Mouse (Mus musculus) limb, embryonic 12.5 days (tissue): ENCODE data around the gene Trim5. TPM values are rescaled to one million over a fixed set of nuclear protein-coding genes. Genes with fewer than 3 reads are reported as not detected.

Experiments used
- ATAC-seq: fragments of 200-750 bp; cut with Nextera tagmentation; 2 replicates; pipeline ENCODE4 v1.8.0; 2017; ENCODE audit warnings: low read depth, moderate TSS enrichment; ENCODE audit not compliant: insufficient number of reproducible peaks, insufficient read depth, low FRiP score, low TSS enrichment
- H3K27ac ChIP-seq: fragments of 300-500 bp; sonication (generic); 2 replicates; pipeline ENCODE4 v1.5.1; 2016; ENCODE audit warnings: mild to moderate bottlenecking, moderate library complexity
- H3K27me3 ChIP-seq: fragments of 300-500 bp; sonication (generic); 2 replicates; pipeline ENCODE4 v1.6.1; 2016; ENCODE audit warnings: mild to moderate bottlenecking, moderate library complexity
- H3K36me3 ChIP-seq: fragments of 300-500 bp; sonication (generic); 2 replicates; pipeline ENCODE4 v1.6.1; 2016; ENCODE audit warnings: mild to moderate bottlenecking, moderate library complexity
- H3K4me1 ChIP-seq: fragments of 300-500 bp; sonication (generic); replicated peaks from 2 replicates; pipeline ENCODE4 v1.6.1; 2016
- H3K4me2 ChIP-seq: fragments of 300-500 bp; sonication (generic); 2 replicates; pipeline ENCODE4 v1.6.1; 2016; ENCODE audit warnings: mild to moderate bottlenecking, moderate library complexity
- H3K4me3 ChIP-seq: fragments of 300-500 bp; sonication (generic); replicated peaks from 2 replicates; pipeline ENCODE4 v1.5.1; 2016; ENCODE audit warnings: mild to moderate bottlenecking
- H3K9ac ChIP-seq: fragments of 300-500 bp; sonication (generic); replicated peaks from 2 replicates; pipeline ENCODE4 v1.6.1; 2016; ENCODE audit warnings: mild to moderate bottlenecking, moderate library complexity
- H3K9me3 ChIP-seq: fragments of 300-500 bp; sonication (generic); 2 replicates; pipeline ENCODE4 v1.6.1; 2016; ENCODE audit warnings: mild to moderate bottlenecking, moderate library complexity
- WGBS: fragments of 180-500 bp; shearing (Covaris S2); methylation state at CpG from one replicate; pipeline ENCODE4 v1.1.7; 2016; 5-methylcytosine and 5-hydroxymethylcytosine counted together
- polyA plus RNA-seq: library from polyadenylated mRNA; unstranded; fragments of >200 nt; fragmentation: Nextera tagmentation; extraction: Ambion mirVana; gene quantifications from 2 replicates; pipeline ENCODE4 v1.2.1, GENCODE M21; 2016

Gene Trim5
- polyA plus RNA-seq, 1 experiment from 2014 or later, result 0.09 TPM

DNA sequence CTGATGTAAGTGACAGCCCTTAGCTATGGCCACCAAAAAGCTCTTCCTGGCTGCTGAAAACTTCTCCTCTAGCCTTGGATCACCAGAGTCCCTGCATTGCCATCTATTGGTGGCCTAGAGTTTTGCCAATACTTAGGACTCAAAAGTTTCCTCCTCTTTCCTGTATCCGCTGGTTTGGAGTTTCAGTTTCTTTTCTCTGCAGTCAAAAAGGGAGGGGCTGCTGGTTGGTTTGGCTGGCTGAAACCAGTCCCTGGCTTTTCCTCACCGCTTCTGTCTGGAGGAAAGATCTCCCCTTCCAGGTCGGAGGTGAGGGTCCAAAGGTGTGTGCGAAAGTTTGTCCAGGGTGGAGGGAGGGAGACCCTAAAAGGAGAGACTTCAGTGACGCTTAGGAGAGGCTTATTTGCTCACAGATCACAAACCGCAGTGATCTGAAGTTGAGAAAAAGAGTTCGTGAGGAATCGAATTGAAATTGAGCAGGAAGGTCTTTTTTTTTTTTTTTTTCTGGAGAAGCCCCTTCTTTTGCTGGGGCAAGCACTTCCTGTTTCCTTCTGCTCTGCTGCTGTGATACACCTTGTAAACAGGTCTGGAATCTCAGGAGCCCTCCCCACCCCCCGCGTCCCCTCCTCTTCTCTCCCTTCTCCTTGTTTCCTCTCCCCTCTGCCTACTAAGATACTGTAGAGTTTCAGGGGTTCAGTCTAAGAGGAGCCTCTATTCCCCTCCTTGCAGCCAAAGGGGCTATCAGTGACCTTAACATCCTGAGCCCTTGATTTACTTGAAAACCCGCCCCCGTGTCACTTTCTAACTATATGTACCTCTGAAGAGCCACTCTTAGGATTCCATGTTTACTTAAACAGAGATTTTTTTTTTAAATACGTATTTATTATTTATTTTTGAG is 43.4 kb downstream of the Trim5 start, which contains the start of gene Trim34a:
TSS of gene Trim34a (plus strand) at position 171 of the 895 bp plus-strand sequence.
- WGBS, result 7% methylated on average over 13 of the region's 13 CpGs
- H3K36me3 ChIP-seq, result no peaks in the 10 kb centered on the region
- H3K9ac ChIP-seq, result peak within 1 kb of the TSS; percentile 66
- no peaks in the 10 kb centered on the region for H3K9me3 ChIP-seq
- peak within 1 kb of the TSS; percentile 47 for H3K4me3 ChIP-seq
- H3K27me3 ChIP-seq, result no peaks in the 10 kb centered on the region
- peak within 1 kb of the TSS; percentile 67; the same call in 1 of the 2 replicates for H3K27ac ChIP-seq
- no peaks in the 10 kb centered on the region for H3K4me1 ChIP-seq
- ATAC-seq, result peak; percentile 71; the same call in 1 of the 2 replicates
- peak within 1 kb of the TSS; percentile 53 for H3K4me2 ChIP-seq

DNA sequence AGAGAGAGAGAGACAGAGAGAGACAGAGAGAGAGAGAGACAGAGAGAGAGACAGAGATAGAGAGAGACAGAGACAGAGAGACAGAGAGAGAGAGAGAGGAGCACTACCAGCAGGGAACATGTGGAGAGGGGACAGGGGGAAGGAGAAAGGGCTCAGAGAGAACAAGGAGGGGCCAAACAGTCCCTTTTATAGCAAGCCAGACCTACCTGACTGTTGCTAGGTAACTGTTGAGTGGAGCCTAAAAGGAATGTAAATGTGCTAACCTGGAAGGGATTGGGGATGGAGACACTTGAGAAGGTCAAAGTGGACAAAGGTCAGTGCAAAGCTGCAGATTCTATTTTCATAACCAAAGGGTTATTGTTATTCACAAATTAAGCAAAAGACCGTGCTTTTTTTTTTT is 44.3 kb downstream of the Trim5 start:
- WGBS, result 68% methylated on average over 1 of the region's 1 CpGs
- H3K4me3 ChIP-seq, result no peak overlapping the region

DNA sequence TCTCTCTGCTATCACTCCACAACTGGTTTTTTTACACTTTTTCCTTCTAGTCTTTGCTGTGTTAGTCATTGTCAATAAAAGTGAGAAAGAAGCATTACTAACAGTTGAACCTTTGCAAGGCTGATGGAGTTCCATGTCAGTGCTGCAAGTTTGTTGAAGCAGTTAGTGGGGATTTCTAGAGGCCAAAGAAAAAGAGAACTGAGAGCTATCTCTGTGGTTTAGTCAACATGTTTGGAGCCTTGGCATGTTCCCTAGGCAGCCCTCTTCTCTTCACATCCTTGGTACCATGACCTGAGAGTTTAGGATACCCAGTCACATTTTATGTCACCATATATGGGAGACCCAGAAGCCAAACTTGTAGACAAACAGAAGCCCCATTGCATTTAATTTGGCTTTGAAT is 47.0 kb downstream of the Trim5 start:
- ATAC-seq, result no peak
- Histone ChIP-seq H3K27me3 (no peaks in the 10 kb centered on the region), H3K36me3 (no peaks in the 10 kb centered on the region), H3K9ac (no peak overlapping the region), H3K4me2 (no peak overlapping the region), H3K9me3 (no peaks in the 10 kb centered on the region), H3K4me3 (no peak overlapping the region), H3K4me1 (no peaks in the 10 kb centered on the region), H3K27ac (no peak overlapping the region)

More for the DNA sequence above, 44.3 kb downstream of the Trim5 start:
- Histone ChIP-seq H3K4me1 (no peaks in the 10 kb centered on the region), H3K9me3 (no peaks in the 10 kb centered on the region), H3K4me2 (no peak overlapping the region), H3K27ac (no peak overlapping the region), H3K9ac (no peak overlapping the region), H3K36me3 (no peaks in the 10 kb centered on the region), H3K27me3 (no peaks in the 10 kb centered on the region)
- ATAC-seq, result no peak

DNA sequence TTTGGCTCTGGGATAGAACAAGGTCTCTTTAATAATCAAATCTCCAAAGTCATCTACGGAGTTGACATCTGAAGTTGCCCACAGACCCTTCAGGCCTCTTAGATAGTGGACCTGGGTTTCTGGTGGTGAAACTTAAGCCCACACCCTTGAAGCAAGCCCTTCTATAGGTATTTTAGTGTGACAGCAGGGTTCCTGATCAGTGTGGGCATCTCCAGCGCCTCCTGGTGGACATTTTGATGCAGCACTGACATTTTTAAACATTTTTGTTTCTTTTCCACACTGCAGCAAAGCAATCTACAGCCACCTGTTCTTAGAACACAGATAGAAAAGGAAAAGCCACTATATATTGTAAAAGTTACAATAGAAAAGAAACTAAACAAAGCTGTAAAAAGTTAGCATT is 56.7 kb downstream of the Trim5 start:
- H3K4me2 ChIP-seq, result no peak overlapping the region
- no peak overlapping the region for H3K4me3 ChIP-seq
- no peaks in the 10 kb centered on the region for H3K9me3 ChIP-seq
- H3K27me3 ChIP-seq, result no peaks in the 10 kb centered on the region
- WGBS, result 36% methylated on average over 2 of the region's 2 CpGs
- no peak overlapping the region for H3K9ac ChIP-seq
- no peak overlapping the region for H3K27ac ChIP-seq
- no peaks in the 10 kb centered on the region for H3K4me1 ChIP-seq
- ATAC-seq, result no peak
- H3K36me3 ChIP-seq, result no peaks in the 10 kb centered on the region

DNA sequence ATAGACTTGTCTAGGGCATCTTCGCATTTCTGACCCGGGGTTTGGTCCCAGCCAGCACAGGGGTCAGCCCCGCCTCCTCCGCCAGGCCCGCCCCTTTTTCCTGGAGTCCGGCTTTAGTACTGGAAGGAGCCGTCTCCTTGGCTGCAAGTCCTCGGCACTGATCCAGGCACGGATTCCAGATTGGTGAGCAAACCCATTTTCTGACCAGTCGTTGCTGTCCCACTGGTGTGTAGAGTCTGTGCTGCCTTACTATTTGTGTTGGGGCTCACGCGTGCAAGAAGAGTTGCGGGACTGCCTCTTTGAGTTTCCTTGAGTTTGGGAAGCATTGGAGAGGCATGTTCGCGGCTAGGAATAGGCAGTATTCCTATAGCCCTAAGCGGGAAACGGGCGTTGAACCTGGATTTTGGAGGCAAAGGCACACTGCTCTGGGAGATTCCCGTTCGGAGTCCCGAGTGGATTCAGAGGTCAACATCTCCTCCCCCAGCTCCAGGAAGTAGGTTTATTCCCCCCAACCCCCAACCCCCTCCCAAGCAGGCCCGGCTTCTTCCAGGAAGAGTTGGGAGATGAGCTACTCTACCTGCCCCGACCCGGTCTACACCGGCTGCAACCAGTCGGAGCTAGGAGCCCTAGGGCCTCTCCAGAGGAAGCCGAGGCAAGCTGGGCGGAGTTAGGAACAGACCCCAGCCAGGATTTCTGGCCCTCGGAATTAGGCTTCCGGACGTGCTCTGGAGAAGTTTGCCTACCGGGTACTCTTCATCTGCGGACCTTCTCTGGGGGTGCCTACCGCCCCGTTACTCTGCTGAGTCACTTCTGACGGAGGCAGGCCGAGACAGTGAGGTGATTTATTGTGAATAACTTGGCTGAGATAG is 69.0 kb downstream of the Trim5 start, which contains the start of gene Trim6:
TSS of gene Trim6 (plus strand) at position 93 of the 869 bp plus-strand sequence.
- H3K27me3 ChIP-seq, result no peaks in the 10 kb centered on the region
- H3K4me2 ChIP-seq, result peak within 1 kb of the TSS; percentile 60
- ATAC-seq, result peak; percentile 75; the same call in 1 of the 2 replicates
- H3K27ac ChIP-seq, result no peak within 1 kb of the TSS
- no peaks in the 10 kb centered on the region for H3K9me3 ChIP-seq
- H3K36me3 ChIP-seq, result no peaks in the 10 kb centered on the region
- H3K9ac ChIP-seq, result peak within 1 kb of the TSS; percentile 44
- 1% methylated on average over 37 of the region's 37 CpGs for WGBS
- peak within 1 kb of the TSS; percentile 41 for H3K4me3 ChIP-seq
- H3K4me1 ChIP-seq, result peaks cover 6% of the 10 kb centered on the region; the same call in 1 of the 2 replicates

DNA sequence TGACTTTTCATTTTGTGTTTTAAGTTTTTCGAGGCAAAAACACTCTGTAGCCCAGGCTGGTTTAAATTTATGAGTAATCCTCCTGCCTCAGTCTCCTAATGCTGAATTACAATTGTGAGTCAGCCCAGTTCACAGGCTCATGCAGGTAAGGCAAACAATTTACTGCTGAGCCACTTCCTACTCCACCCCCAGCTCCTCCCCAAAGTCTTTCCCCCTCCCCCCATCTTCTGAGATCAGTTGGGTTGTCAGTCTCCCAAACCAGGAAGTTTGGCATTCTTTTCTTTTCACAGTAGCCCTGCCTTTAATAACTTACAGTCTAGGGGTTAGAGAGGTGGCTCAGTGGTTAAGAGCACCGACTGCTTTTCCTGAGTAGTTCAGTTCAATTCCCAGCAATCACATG is 70.0 kb downstream of the Trim5 start:
- H3K9me3 ChIP-seq, result no peaks in the 10 kb centered on the region
- peaks cover 6% of the 10 kb centered on the region; the same call in 1 of the 2 replicates for H3K4me1 ChIP-seq
- WGBS, result 78% methylated on average over 2 of the region's 2 CpGs
- no peak overlapping the region for H3K4me2 ChIP-seq
- H3K27me3 ChIP-seq, result no peaks in the 10 kb centered on the region
- no peaks in the 10 kb centered on the region for H3K36me3 ChIP-seq
- no peak for ATAC-seq
- H3K4me3 ChIP-seq, result no peak overlapping the region
- no peak overlapping the region for H3K27ac ChIP-seq
- H3K9ac ChIP-seq, result no peak overlapping the region

DNA sequence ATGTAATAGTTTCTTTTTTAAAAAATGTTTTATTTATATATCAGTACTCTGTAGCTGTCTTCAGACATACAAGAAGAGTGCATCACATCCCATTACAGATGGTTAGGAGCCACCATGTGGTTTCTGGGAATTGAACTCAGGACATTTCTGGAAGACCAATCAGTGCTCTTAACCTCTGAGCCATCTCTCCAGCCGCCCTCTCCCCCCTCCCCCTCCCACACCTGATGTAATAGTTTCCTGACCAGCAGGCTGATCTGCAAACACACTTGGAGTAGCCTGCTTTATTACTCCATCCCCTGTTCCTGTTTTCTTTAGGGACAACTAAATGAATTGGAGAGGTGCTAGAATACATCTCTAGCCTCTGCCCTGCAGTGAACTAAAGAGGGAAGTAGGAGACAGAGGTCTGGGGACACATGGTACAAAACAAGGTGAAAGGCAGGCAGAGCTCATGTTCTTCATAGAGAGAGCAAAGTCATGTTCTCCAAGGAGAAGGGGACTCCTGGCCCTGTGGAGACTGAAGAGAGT is 71.8 kb downstream of the Trim5 start:
- WGBS, result 54% methylated on average over 1 of the region's 1 CpGs
- Histone ChIP-seq H3K4me2 (no peak overlapping the region), H3K9ac (no peak overlapping the region)

More for the DNA sequence above, 71.8 kb downstream of the Trim5 start:
- H3K9me3 ChIP-seq, result no peaks in the 10 kb centered on the region
- H3K4me1 ChIP-seq, result peaks cover 6% of the 10 kb centered on the region; the same call in 1 of the 2 replicates
- H3K4me3 ChIP-seq, result no peak overlapping the region
- H3K36me3 ChIP-seq, result no peaks in the 10 kb centered on the region
- no peaks in the 10 kb centered on the region for H3K27me3 ChIP-seq
- ATAC-seq, result no peak
- H3K27ac ChIP-seq, result no peak overlapping the region

Other genes starting within 250 kb of the Trim5 start
- not detected in 2 replicates for gene Olfr642, start 235.4 kb downstream of the Trim5 start, polyA plus RNA-seq
- gene 4930516K23Rik, start 226.6 kb downstream of the Trim5 start, polyA plus RNA-seq, result not detected in 2 replicates
- gene Olfr644, start 216.2 kb downstream of the Trim5 start, polyA plus RNA-seq, result not detected in 2 replicates
- gene Olfr645, start 202.6 kb downstream of the Trim5 start, polyA plus RNA-seq, result not detected in 2 replicates
- not detected in 2 replicates for gene Olfr646, start 183.2 kb downstream of the Trim5 start, polyA plus RNA-seq
- not detected in 2 replicates for gene Ubqln5, start 158.3 kb downstream of the Trim5 start, polyA plus RNA-seq
- gene Olfr643, start 150.7 kb downstream of the Trim5 start, polyA plus RNA-seq, result not detected in 2 replicates
- not detected in 2 replicates for gene Ubqln3, start 144.8 kb downstream of the Trim5 start, polyA plus RNA-seq
- gene Ubqlnl, start 137.5 kb downstream of the Trim5 start, polyA plus RNA-seq, result not detected in 2 replicates
- gene Olfm5, start 123.3 kb downstream of the Trim5 start, polyA plus RNA-seq, result not detected in 2 replicates
- gene Olfr648, start 104.7 kb downstream of the Trim5 start, polyA plus RNA-seq, result 0.23 and 0.26 TPM in 2 replicates
- not detected in 2 replicates for gene Olfr649, start 92.1 kb downstream of the Trim5 start, polyA plus RNA-seq
- gene Trim6, start 69.3 kb downstream of the Trim5 start, polyA plus RNA-seq, result 2.2 and 2.8 TPM in 2 replicates
- gene Trim34a, start 43.6 kb downstream of the Trim5 start, polyA plus RNA-seq, result 0.93 and 1.4 TPM in 2 replicates
- 6.2 and 6.6 TPM in 2 replicates for gene Trim12a, start 27.4 kb upstream of the Trim5 start, polyA plus RNA-seq
- gene Trim34b, start 41.4 kb upstream of the Trim5 start, polyA plus RNA-seq, result not detected in 2 replicates
- gene Trim12c, start 65.3 kb upstream of the Trim5 start, polyA plus RNA-seq, result 2.4 and 2.5 TPM in 2 replicates
- gene Trim30b, start 81.8 kb upstream of the Trim5 start, polyA plus RNA-seq, result not detected in 2 replicates
- gene Trim30c, start 112.7 kb upstream of the Trim5 start, polyA plus RNA-seq, result not detected in 2 replicates
- 0.48 and 0.73 TPM in 2 replicates for gene Trim30a, start 177.1 kb upstream of the Trim5 start, polyA plus RNA-seq
- gene Trim30d, start 219.8 kb upstream of the Trim5 start, polyA plus RNA-seq, result 0.08 and 0.13 TPM in 2 replicates